Mouse (Mus musculus): ENCODE data around the gene Hnrnpa0.
A peak's percentile ranks its signal among the peaks of the same experiment; 100 is the strongest.
"Not testable (repeated sequence)": the region's sequence is repeated elsewhere in the genome, so short reads cannot be mapped to it uniquely, and the experiment has no call there.

Hnrnpa0 gene

GRCm38 (mm10) chr13:58128396-58128767, at the start of gene Hnrnpa0:
Hnrnpa0 (minus strand) TSS chr13:58128556.
- DNase-seq: peak; percentile 98 to 99

GRCm38 (mm10) chr13:58177511-58178208, 49.3 kb upstream of the Hnrnpa0 start:
- peak; percentile 97 to 100 for DNase-seq

- no peak for DNase-seq
These were observed 47.7 kb upstream of the Hnrnpa0 start for GRCm38 (mm10) chr13:58176105-58176504.

- no peak for DNase-seq
These were observed 39.8 kb upstream of the Hnrnpa0 start for GRCm38 (mm10) chr13:58168119-58168518.

- DNase-seq: no peak
These were observed 35.0 kb upstream of the Hnrnpa0 start for GRCm38 (mm10) chr13:58163343-58163742.

- DNase-seq: no peak
These were observed 32.4 kb upstream of the Hnrnpa0 start for GRCm38 (mm10) chr13:58160761-58161160.

GRCm38 (mm10) chr13:58158099-58158912, 29.9 kb upstream of the Hnrnpa0 start:
- peak; percentile 95 to 96 for DNase-seq

GRCm38 (mm10) chr13:58157447-58158098, 29.2 kb upstream of the Hnrnpa0 start, which contains the start of gene Idnk:
Idnk (plus strand) TSS chr13:58157649.
- peak; percentile 93 to 94 for DNase-seq

- peak; percentile 25 to 43 for DNase-seq
These were observed 28.7 kb upstream of the Hnrnpa0 start for GRCm38 (mm10) chr13:58157036-58157435.

GRCm38 (mm10) chr13:58156031-58156430, 27.7 kb upstream of the Hnrnpa0 start:
- DNase-seq: peak in 1 of 2 experiments; percentile 39

- DNase-seq: no peak
These were observed 22.1 kb upstream of the Hnrnpa0 start for GRCm38 (mm10) chr13:58150442-58150841.

GRCm38 (mm10) chr13:58149629-58150028, 21.3 kb upstream of the Hnrnpa0 start:
- no peak for DNase-seq

- DNase-seq: peak; percentile 35 to 54
These were observed 20.7 kb upstream of the Hnrnpa0 start for GRCm38 (mm10) chr13:58149033-58149558.

GRCm38 (mm10) chr13:58148256-58148831, 20.0 kb upstream of the Hnrnpa0 start:
- DNase-seq: peak; percentile 67 to 68

- DNase-seq: no peak
These were observed 19.4 kb upstream of the Hnrnpa0 start for GRCm38 (mm10) chr13:58147760-58148159.

GRCm38 (mm10) chr13:58146603-58147002, 18.2 kb upstream of the Hnrnpa0 start:
- not testable (repeated sequence) for DNase-seq

- no peak for DNase-seq
These were observed 3.3 kb upstream of the Hnrnpa0 start for GRCm38 (mm10) chr13:58131692-58132091.

GRCm38 (mm10) chr13:58129687-58130246, 1.4 kb upstream of the Hnrnpa0 start:
- DNase-seq: no peak

- peak; percentile 97 to 98 for DNase-seq
These were observed 664 bp upstream of the Hnrnpa0 start for GRCm38 (mm10) chr13:58128768-58129671.

- peak in 1 of 2 experiments; percentile 79 for DNase-seq
These were observed 492 bp downstream of the Hnrnpa0 start for GRCm38 (mm10) chr13:58127766-58128361.

All from cerebellum, postnatal 10 days (tissue).